Mouse (Mus musculus): ENCODE results near the gene Carnmt1.

DNA sequence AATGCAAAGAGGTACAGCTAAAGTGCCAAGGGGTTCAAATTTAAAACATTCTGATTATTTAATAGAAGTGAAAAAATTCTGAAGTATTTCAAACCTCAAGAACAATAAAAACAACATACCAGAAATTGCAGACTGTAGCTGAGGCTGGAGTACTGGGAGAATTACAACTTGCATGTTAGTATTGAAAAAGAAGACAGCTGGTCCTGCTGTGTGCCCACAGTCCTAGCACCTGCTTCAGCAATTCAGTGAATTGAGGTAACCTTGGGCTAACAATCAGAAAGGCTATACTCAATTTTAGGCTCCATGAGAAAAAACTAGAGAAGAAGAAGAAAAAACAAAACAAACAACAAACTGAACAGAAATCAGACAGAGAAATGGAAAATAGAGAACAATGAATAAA, 37.5 kb downstream of the Carnmt1 start:
- TF ChIP-seq CTCF (IDR thresholded peaks at IDR 0.05; ENCODE audit: low read depth): no peak
- TF ChIP-seq EP300 (optimal IDR thresholded peaks at IDR 0.05): no peak
